Mouse (Mus musculus) hematopoietic multipotent progenitor cell, adult 10-12 weeks (in vitro differentiated cells): ENCODE data around the gene Wee1. TPM values are rescaled to one million over a fixed set of nuclear protein-coding genes. Genes with fewer than 3 reads are reported as not detected.

ENCODE experiments used
- polyA plus RNA-seq: library from polyadenylated mRNA; stranded (reverse); fragments of >175 nt; gene quantifications from 2 replicates; pipeline ENCODE4 v1.2.3, GENCODE M21; 2012; ENCODE audit warnings: low replicate concordance

Gene Wee1
- 4.1 and 9.4 TPM in 2 replicates for polyA plus RNA-seq

GRCm38 (mm10) chr7:110121516-110122288, at the start of gene Wee1:
TSS of gene Wee1 (plus strand) at chr7:110122046.

Other genes starting within 250 kb of the Wee1 start
- 14.0 and 15.7 TPM in 2 replicates for gene Dennd5a, start 161.6 kb upstream of the Wee1 start, polyA plus RNA-seq
- gene Tmem41b, start 135.1 kb upstream of the Wee1 start, polyA plus RNA-seq = 14.1 and 21.1 TPM in 2 replicates
- gene Ipo7, start 103.8 kb upstream of the Wee1 start, polyA plus RNA-seq = 44.0 and 72.1 TPM in 2 replicates
- gene Zfp143, start 60.8 kb upstream of the Wee1 start, polyA plus RNA-seq = 1.7 and 2.4 TPM in 2 replicates
- 102 and 155 TPM in 2 replicates for gene Swap70, start 99.7 kb downstream of the Wee1 start, polyA plus RNA-seq